Mouse (Mus musculus): Measurements from ENCODE around the gene Usp18.

The Usp18 gene

DNA sequence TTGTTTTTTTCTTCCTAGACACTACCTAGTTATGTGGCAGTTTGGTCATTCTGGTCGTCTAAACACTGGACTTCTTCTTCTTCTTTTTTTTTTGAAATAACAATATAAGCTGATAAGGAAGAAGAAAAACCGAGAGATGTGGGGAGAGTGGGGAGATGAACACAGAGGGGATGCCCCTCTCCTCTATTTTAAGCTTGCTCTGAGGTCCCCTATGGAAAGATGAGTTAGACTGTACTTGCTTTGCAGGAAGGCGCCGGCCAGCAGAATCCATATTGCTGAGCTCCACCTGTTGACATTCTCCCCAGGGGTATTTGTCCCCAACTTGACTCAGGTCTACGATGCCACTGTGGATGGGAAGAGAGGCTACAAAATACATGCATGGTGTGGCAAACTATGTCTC, 21.6 kb upstream of the Usp18 start:
- DNase-seq (ENCODE audit: extremely low spot score, low spot score) = no peak

DNA sequence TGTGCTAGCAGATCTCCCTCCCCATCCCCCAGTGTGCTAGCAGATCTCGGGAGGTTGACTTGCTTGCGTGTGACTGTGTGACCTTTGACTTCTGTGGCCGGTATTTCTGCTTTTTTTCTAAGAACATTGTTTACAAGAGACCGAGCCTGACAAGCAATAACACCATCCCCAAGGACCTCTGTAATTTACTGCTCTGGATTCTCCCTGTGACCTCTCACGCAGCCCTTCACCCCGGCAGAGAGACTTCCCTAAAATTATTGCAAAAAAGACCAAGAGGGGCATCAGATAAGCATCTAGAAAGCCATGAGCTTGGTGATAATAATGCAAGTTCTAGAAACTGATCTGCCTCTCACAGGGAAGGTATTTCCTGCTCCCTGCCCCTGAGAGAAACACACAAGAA, 20.7 kb upstream of the Usp18 start:
- no peak for DNase-seq (ENCODE audit: extremely low spot score, low spot score)

DNA sequence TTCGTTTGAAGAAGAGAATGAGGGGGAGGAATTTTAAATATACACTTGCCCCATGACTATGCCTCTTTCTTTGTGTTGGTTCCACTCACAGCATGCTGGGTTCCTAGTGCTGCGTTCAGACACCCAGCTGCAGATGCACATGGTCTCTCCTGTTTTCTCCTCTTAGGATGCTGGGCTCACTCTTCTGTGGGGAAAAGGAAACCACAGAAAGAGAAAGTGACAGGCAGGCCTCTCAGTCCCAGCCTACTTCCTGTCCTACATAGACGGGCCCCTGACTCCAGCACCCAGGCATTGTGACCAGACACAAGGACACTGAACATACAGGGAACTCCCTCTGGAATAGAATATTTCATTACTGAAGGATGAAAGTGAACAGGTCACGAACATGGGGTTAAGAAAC, 19.7 kb upstream of the Usp18 start:
- DNase-seq (ENCODE audit: extremely low spot score, low spot score) = no peak

- no peak for DNase-seq (ENCODE audit: extremely low spot score, low spot score)
Observed at GRCm38 (mm10) chr6:121226744-121227143, 19.0 kb upstream of the Usp18 start.

DNA sequence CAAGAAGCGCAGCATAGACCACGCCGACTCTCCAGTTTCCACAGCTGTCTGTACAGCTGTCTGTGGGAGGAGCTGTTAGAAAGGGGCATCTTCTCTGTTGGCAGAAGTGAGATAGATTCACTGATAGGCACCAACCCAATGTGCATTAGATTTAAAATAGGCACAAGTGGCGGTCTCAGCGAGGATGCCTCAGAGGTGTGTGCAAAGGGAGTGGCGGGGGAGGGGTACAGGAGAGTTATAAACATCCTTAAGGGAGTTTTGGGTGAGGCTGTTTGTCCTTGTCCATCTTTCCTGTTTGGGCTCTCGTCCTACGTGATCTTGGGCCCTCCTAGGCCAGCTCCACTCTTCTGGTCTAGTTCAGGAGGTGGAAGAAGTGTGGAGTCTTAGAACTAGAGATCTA, 17.3 kb upstream of the Usp18 start:
- no peak for DNase-seq (ENCODE audit: extremely low spot score, low spot score)

GRCm38 (mm10) chr6:121232652-121233051, 13.1 kb upstream of the Usp18 start:
- DNase-seq (ENCODE audit: extremely low spot score, low spot score) = no peak

GRCm38 (mm10) chr6:121236386-121236785, 9.3 kb upstream of the Usp18 start:
- no peak for DNase-seq (ENCODE audit: extremely low spot score, low spot score)

GRCm38 (mm10) chr6:121238209-121238608, 7.5 kb upstream of the Usp18 start:
- no peak for DNase-seq (ENCODE audit: extremely low spot score, low spot score)

GRCm38 (mm10) chr6:121241780-121242179, 3.9 kb upstream of the Usp18 start:
- no peak for DNase-seq (ENCODE audit: extremely low spot score, low spot score)

- DNase-seq (ENCODE audit: extremely low spot score, low spot score) = no peak
Observed at GRCm38 (mm10) chr6:121243161-121243560, 2.5 kb upstream of the Usp18 start.

GRCm38 (mm10) chr6:121246037-121246361, 293 bp downstream of the Usp18 start:
- no peak for DNase-seq (ENCODE audit: extremely low spot score, low spot score)

GRCm38 (mm10) chr6:121250406-121250805, 4.7 kb downstream of the Usp18 start:
- DNase-seq (ENCODE audit: extremely low spot score, low spot score) = no peak

DNA sequence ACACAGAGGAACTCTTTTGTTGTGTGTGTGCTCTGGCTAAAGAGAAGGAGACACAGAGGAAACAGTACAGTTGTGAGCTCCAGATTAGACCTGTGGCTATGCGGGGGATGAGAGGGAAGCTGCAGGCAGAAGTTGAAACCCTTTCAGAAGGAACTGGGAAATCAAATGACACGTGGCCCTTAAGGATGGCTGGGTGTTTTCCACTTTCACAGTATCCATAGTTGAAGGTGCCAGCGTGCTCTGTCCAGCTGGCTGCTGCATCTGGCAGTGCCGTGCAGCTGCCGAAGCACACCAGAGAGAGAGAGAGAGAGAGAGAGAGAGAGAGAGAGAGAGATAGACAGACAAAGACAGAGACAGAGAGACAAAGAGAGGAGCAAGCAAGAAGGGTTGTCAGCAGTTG, 5.5 kb downstream of the Usp18 start:
- no peak for DNase-seq (ENCODE audit: extremely low spot score, low spot score)

GRCm38 (mm10) chr6:121260548-121260947, 14.8 kb downstream of the Usp18 start:
- DNase-seq (ENCODE audit: extremely low spot score, low spot score) = peak; percentile 63

GRCm38 (mm10) chr6:121261233-121261632, 15.5 kb downstream of the Usp18 start:
- DNase-seq (ENCODE audit: extremely low spot score, low spot score) = no peak

GRCm38 (mm10) chr6:121262004-121262403, 16.3 kb downstream of the Usp18 start:
- DNase-seq (ENCODE audit: extremely low spot score, low spot score) = no peak

DNA sequence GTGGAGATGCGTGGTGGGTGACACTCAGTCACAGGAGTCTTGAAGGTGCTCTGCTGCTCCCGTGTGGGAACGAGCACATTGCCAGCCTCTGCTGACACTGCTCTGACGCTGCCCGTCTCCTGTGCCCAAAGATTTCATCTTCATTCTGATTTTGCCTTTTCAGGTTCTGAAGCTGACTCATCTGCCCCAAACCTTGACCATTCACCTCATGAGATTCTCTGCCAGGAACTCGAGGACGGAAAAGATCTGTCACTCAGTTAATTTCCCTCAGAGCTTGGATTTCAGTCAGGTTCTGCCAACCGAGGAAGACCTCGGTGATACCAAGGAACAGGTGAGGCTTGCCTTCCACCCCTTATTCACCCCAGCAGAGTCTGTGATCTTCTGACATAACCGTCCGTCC, 16.8 kb downstream of the Usp18 start:
- no peak for DNase-seq (ENCODE audit: extremely low spot score, low spot score)

- no peak for DNase-seq (ENCODE audit: extremely low spot score, low spot score)
Observed at GRCm38 (mm10) chr6:121270156-121270555, 24.4 kb downstream of the Usp18 start.

GRCm38 (mm10) chr6:121271707-121272074, 26.0 kb downstream of the Usp18 start:
- DNase-seq (ENCODE audit: extremely low spot score, low spot score) = no peak

- DNase-seq (ENCODE audit: extremely low spot score, low spot score) = peak; percentile 88
Observed at GRCm38 (mm10) chr6:121272075-121272800, 26.5 kb downstream of the Usp18 start.

DNA sequence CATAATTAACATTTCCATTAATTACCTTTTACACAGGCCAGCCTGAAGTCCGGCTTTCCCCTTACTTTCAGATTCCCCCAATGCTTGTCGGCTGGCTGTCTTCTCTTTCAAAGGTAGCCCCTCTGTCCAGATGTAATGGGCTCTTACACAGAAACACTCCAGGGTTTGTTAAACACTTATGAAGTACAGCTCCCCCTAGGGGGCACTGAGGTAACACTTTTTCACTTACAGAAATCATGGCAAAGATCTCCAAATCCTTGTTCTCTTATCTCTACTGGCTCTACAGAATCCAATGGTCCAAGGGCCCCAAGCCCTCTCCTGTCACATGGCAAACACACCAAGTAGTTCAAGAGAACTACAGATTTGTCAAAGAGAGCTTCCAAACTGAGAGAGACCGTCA, 28.6 kb downstream of the Usp18 start:
- DNase-seq (ENCODE audit: extremely low spot score, low spot score) = no peak

DNA sequence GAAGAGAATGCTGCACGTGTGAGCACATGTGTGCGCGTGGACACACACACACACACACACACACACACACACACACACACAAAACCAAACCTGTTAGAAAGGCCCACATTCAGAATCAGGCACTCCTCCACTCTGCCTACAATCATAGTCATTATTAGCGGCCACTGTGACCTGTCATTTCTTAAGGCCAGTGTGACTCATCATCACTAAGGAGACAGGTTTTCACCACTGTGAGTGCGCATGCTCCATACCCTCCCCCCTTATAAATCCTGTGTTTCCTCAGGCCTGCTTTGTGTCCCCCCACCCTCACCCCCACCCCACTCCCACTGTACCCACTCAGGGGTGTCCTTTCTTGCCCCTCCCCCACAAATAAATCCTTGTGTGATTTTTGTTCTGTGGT, 38.4 kb downstream of the Usp18 start:
- no peak for DNase-seq (ENCODE audit: extremely low spot score, low spot score)

GRCm38 (mm10) chr6:121299317-121299716, 53.6 kb downstream of the Usp18 start:
- no peak for DNase-seq (ENCODE audit: extremely low spot score, low spot score)

DNA sequence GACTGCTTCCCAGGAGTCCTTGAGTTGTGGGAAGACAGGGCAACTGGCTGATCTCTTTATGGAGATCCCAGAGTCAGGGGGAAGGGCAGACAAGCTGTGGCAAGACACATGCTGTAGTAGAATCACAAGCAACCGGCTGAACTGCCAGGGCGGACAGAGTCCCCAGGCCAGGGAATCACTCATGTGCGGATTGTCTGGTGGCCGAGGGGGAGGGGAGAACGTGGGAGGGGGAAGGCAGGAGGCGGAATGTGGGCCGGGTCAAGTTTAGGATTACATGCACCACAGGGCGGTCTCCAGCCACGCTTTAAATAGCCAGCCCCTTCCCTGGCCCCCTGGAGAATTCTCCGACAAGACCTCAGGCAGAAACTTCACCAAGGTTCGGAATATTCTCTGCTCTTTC, 54.2 kb downstream of the Usp18 start, which contains the start of gene Slc6a13:
Slc6a13 (plus strand) TSS at position 274 of the 400 bp plus-strand sequence.
- peak; percentile 67 for DNase-seq (ENCODE audit: extremely low spot score, low spot score)
